17 mouse cellular contexts compared by ENCODE assay signal in the genomic region with DNA sequence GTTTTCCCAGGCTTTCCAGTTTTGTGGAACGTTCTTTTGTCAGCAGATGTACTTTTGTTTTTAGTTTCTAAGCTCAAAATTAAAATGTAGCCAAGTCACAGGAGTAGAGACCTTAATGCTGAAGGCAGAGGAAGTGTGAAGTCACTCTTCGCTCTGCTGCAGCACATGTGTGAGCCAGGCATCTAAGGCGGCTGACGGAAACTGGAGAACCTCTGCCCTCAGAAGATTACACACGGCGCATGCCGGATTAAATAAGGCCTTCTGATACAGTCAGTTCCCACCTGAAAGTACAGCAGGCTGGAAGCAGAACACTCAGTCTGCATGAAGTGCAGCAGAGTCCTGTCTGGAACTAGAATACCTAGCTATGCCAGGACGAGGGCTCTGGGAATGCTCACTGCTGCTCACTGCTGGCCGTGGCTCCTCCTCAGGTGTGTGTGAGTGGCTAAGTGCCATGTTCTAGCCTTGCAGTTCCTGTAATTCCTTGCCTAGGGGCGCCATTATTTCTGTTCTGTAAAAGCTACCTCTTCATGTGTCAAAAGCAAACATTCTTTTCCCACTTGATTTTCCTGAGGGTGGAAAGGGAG. TPM values are rescaled to one million over a fixed set of nuclear protein-coding genes. Genes with fewer than 3 reads are reported as not detected.
DNase-seq lines count a peak whose midpoint lies in the region; ATAC-seq lines count a peak whose summit lies in the region.
"Had no signal": no experiment of that assay in that cellular context is flagged by ENCODE, and none has a peak within 500 bp of the region (broad histone marks: within the 10 kb centered on the region; RNA-seq: fewer than 3 reads in every experiment).

No protein-coding gene starts in this region.

- H3K36me3 ChIP-seq in heart, embryonic 13.5 days = peaks cover 29% of the 10 kb centered on the region
- peaks cover 9% of the 10 kb centered on the region; the same call in 1 of the 2 replicates for H3K36me3 ChIP-seq in midbrain, embryonic 11.5 days (ENCODE audit: control insufficient read depth, insufficient read depth, low read length)
- H3K36me3 ChIP-seq in midbrain, embryonic 14.5 days (ENCODE audit: control insufficient read depth, insufficient read depth, low read length) = peaks cover 21% of the 10 kb centered on the region

- peaks cover 9% of the 10 kb centered on the region; the same call in 1 of the 2 replicates for H3K9me3 ChIP-seq in heart, embryonic 13.5 days
- no peaks in the 10 kb centered on the region for H3K9me3 ChIP-seq in midbrain, embryonic 11.5 days (ENCODE audit: control insufficient read depth, low read length)
- H3K9me3 ChIP-seq in midbrain, embryonic 14.5 days (ENCODE audit: control insufficient read depth, low read length) = no peaks in the 10 kb centered on the region; the same call in 1 of the 2 replicates
- H3K9me3 ChIP-seq: stomach, embryonic 15.5 days had no signal

- H3K9ac ChIP-seq in heart, embryonic 13.5 days = 0 out of 2 replicates have a peak overlapping the region, but pooled peaks have one; percentile 4
- no peak overlapping the region for H3K9ac ChIP-seq in midbrain, embryonic 11.5 days (ENCODE audit: low read length)
- no peak overlapping the region for H3K9ac ChIP-seq in midbrain, embryonic 14.5 days (replicated peaks; ENCODE audit: low read length)
- H3K9ac ChIP-seq: midbrain, embryonic 12.5 days; stomach, embryonic 15.5 days had no signal

- intact Hi-C loops in heart, postnatal 25 days (cut with DNase I) = no loop called here

- peaks cover 19% of the 10 kb centered on the region for H3K4me1 ChIP-seq in heart, embryonic 13.5 days
- H3K4me1 ChIP-seq in midbrain, embryonic 11.5 days (ENCODE audit: control insufficient read depth, insufficient read depth, low read length) = no peaks in the 10 kb centered on the region
- H3K4me1 ChIP-seq in midbrain, embryonic 14.5 days (ENCODE audit: control insufficient read depth, insufficient read depth, low read length) = no peaks in the 10 kb centered on the region

- 58% methylated on average over 10 of the region's 10 CpGs for WGBS in heart, embryonic 13.5 days
- WGBS in midbrain, embryonic 11.5 days = 82% methylated on average over 10 of the region's 10 CpGs
- WGBS in midbrain, embryonic 14.5 days = 81% methylated on average over 10 of the region's 10 CpGs

- ATAC-seq in heart, embryonic 13.5 days (ENCODE audit: extremely low read depth, insufficient number of reproducible peaks, low FRiP score, low TSS enrichment) = no peak
- ATAC-seq in midbrain, embryonic 11.5 days (ENCODE audit: low FRiP score) = no peak
- ATAC-seq in midbrain, embryonic 14.5 days (ENCODE audit: low FRiP score, low TSS enrichment) = no peak
- ATAC-seq in hematopoietic stem cell, adult 5-6 weeks (replicated peaks in 1 of 2; ENCODE audit: insufficient read depth in 1 of 2, low FRiP score in 2 of 2, low TSS enrichment in 1 of 2, low read depth in 1 of 2, poor library complexity in 2 of 2, severe bottlenecking in 2 of 2) = peak; percentile 50 to 81
- ATAC-seq in megakaryocyte progenitor cell, adult 5-6 weeks (replicated peaks; ENCODE audit: poor library complexity) = peak; percentile 51
- ATAC-seq: Patski had no signal

- no peak for DNase-seq in heart, postnatal 25 days (ENCODE audit: low spot score)
- DNase-seq in midbrain, embryonic 11.5 days (ENCODE audit: low spot score, missing footprints) = peak; percentile 66
- no peak for DNase-seq in midbrain, embryonic 14.5 days
- DNase-seq in adrenal gland, postnatal 36 days = no peak
- no peak for DNase-seq in adrenal gland, adult (ENCODE audit: inconsistent age in 2 of 2, low spot score in 1 of 2)
- DNase-seq: adrenal gland, adult 8-10 months; cerebellum, postnatal 36 days had no signal

- no peak overlapping the region for H3K4me3 ChIP-seq in heart, embryonic 13.5 days
- no peak overlapping the region for H3K4me3 ChIP-seq in midbrain, embryonic 11.5 days (ENCODE audit: low read depth, low read length)
- no peak overlapping the region for H3K4me3 ChIP-seq in midbrain, embryonic 14.5 days (replicated peaks; ENCODE audit: low read depth, low read length)
- H3K4me3 ChIP-seq: midbrain, embryonic 12.5 days; stomach, embryonic 15.5 days had no signal

- no peak overlapping the region for H3K27ac ChIP-seq in heart, embryonic 13.5 days (replicated peaks)
- no peak overlapping the region for H3K27ac ChIP-seq in midbrain, embryonic 11.5 days (ENCODE audit: low read depth, low read length)
- H3K27ac ChIP-seq in midbrain, embryonic 14.5 days (replicated peaks; ENCODE audit: low read depth, low read length) = no peak overlapping the region
- H3K27ac ChIP-seq: kidney, postnatal 0 days; midbrain, embryonic 12.5 days; stomach, embryonic 15.5 days had no signal

- no peaks in the 10 kb centered on the region for H3K27me3 ChIP-seq in heart, embryonic 13.5 days (replicated peaks)
- H3K27me3 ChIP-seq in midbrain, embryonic 11.5 days (ENCODE audit: control insufficient read depth, insufficient read depth, low read length) = no peaks in the 10 kb centered on the region
- H3K27me3 ChIP-seq in midbrain, embryonic 14.5 days (ENCODE audit: control insufficient read depth, insufficient read depth, low read length) = no peaks in the 10 kb centered on the region
- H3K27me3 ChIP-seq: midbrain, embryonic 12.5 days; Patski; stomach, embryonic 15.5 days had no signal

- H3K4me2 ChIP-seq in heart, embryonic 13.5 days = no peak overlapping the region
- no peak overlapping the region for H3K4me2 ChIP-seq in midbrain, embryonic 11.5 days
- H3K4me2 ChIP-seq in midbrain, embryonic 14.5 days (ENCODE audit: low read length) = no peak overlapping the region
- H3K4me2 ChIP-seq: liver, embryonic 11.5 days; midbrain, embryonic 12.5 days; stomach, embryonic 15.5 days had no signal

RNA-seq across cellular contexts. Expression of a gene that starts 41.0 kb away (rescaled TPM):
- polyA plus RNA-seq in heart, embryonic 13.5 days (2015; fragmentation: Nextera tagmentation; extraction: Ambion mirVana) = not detected in 2 replicates
- not detected for total RNA-seq in heart, postnatal 25 days (2021)
- not detected in 2 replicates for polyA plus RNA-seq in midbrain, embryonic 11.5 days (2014; fragmentation: Nextera tagmentation; extraction: Ambion mirVana)
- not detected in 2 replicates for polyA plus RNA-seq in midbrain, embryonic 14.5 days (2014; fragmentation: Nextera tagmentation; extraction: Ambion mirVana)
- total RNA-seq in hematopoietic stem cell, adult 5-6 weeks (2017) = not detected in 2 replicates
- not detected in 2 replicates for total RNA-seq in megakaryocyte progenitor cell, adult 5-6 weeks (2015)
- total RNA-seq in megakaryocyte progenitor cell, adult 5-6 weeks (2017) = not detected in 2 replicates
- not detected for total RNA-seq in adrenal gland, postnatal 36 days (2021)
- total RNA-seq: adrenal gland, adult 8-10 months; layer of hippocampus, postnatal 25 days had no signal
- polyA plus RNA-seq: heart, postnatal 0 days; kidney, postnatal 0 days; liver, embryonic 11.5 days; midbrain, embryonic 12.5 days; Patski; stomach, embryonic 15.5 days had no signal

RNA-seq across cellular contexts. Expression of a gene that starts 45.6 kb away (rescaled TPM):
- polyA plus RNA-seq in heart, embryonic 13.5 days (2015; fragmentation: Nextera tagmentation; extraction: Ambion mirVana) = 2.9 and 3.4 TPM in 2 replicates
- not detected for total RNA-seq in heart, postnatal 25 days (2021)
- 0.22 TPM in 1 of 2 replicates, not detected in the other for polyA plus RNA-seq in midbrain, embryonic 11.5 days (2014; fragmentation: Nextera tagmentation; extraction: Ambion mirVana)
- 5.3 and 8.9 TPM in 2 replicates for polyA plus RNA-seq in midbrain, embryonic 14.5 days (2014; fragmentation: Nextera tagmentation; extraction: Ambion mirVana)
- not detected in 2 replicates for total RNA-seq in hematopoietic stem cell, adult 5-6 weeks (2017)
- total RNA-seq in megakaryocyte progenitor cell, adult 5-6 weeks (2015) = not detected in 2 replicates
- total RNA-seq in megakaryocyte progenitor cell, adult 5-6 weeks (2017) = not detected in 2 replicates
- total RNA-seq in adrenal gland, postnatal 36 days (2021) = not detected

RNA-seq across cellular contexts. Expression of a gene that starts 59.1 kb away (rescaled TPM):
- 6.0 TPM in 2 replicates for polyA plus RNA-seq in heart, embryonic 13.5 days (2015; fragmentation: Nextera tagmentation; extraction: Ambion mirVana)
- 10 to 100 TPM; 15.0 to 15.2 TPM for total RNA-seq in heart, postnatal 25 days (2021)
- 11.6 and 14.0 TPM in 2 replicates for polyA plus RNA-seq in midbrain, embryonic 11.5 days (2014; fragmentation: Nextera tagmentation; extraction: Ambion mirVana)
- 22.0 and 28.4 TPM in 2 replicates for polyA plus RNA-seq in midbrain, embryonic 14.5 days (2014; fragmentation: Nextera tagmentation; extraction: Ambion mirVana)
- 18.8 and 22.2 TPM in 2 replicates for total RNA-seq in hematopoietic stem cell, adult 5-6 weeks (2017)
- 12.0 and 12.4 TPM in 2 replicates for total RNA-seq in megakaryocyte progenitor cell, adult 5-6 weeks (2015)
- total RNA-seq in megakaryocyte progenitor cell, adult 5-6 weeks (2017) = 24.1 and 24.5 TPM in 2 replicates
- total RNA-seq in adrenal gland, postnatal 36 days (2021) = 10 to 100 TPM; 28.9 to 30.9 TPM

Comparison
In these comparisons a context has a peak if more than half of its experiments do, and no peak if none do; other contexts are left out.
1. ATAC-seq: peak in hematopoietic stem cell, adult 5-6 weeks (2 of 2) and megakaryocyte progenitor cell, adult 5-6 weeks (single experiment); none in heart, embryonic 13.5 days (single experiment), midbrain, embryonic 11.5 days (single experiment) and midbrain, embryonic 14.5 days (single experiment).